Comparison of ENCODE assay signal across 8 mouse cellular contexts in the genomic region with DNA sequence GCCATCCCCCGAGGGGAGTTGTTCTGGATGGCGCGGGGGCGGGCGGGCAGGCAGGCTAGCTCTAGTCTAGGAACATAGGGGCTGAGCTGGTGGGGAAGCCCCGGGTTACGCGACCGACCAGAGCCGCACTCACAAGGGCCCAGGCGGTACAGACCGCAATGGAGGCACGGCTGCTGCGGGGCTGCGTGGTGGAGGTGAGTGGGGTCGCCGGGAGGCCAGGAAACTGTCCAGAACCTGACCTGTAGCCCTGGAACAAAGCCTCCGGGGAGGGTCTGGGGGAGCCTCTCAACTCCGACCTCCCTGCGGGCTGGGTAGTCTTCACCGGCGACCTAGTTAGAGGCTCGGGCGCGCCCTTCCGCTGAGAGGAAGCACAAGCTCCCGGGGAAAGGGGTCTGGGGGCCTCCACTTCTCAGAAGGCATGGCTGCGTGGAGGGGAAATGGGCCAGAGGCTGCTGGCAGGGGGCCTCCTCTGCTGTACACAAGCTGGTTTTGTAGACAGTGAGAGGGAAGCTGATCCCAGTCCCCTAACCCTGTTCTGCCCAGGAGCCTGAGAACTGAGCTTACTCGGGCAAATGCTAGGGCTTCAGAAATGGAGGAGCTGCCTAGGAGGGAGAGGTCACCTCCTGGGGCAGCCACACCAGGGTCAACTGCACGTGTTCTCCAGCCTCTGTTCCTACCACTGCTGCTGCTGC. TPM values are rescaled to one million over a fixed set of nuclear protein-coding genes. Genes with fewer than 3 reads are reported as not detected.
DNase-seq lines count a peak whose midpoint lies in the region; ATAC-seq and TF ChIP-seq lines count a peak whose summit lies in the region.

A gene (plus strand): TSS at position 14 of the 692 bp plus-strand sequence.

- TF ChIP-seq CTCF in gastrocnemius, adult 2 months (IDR thresholded peaks at IDR 0.05): no peak

- H3K27ac ChIP-seq in gastrocnemius, adult 2 months: no peak within 1 kb of the TSS
- no peak within 1 kb of the TSS for H3K27ac ChIP-seq in liver, embryonic 16.5 days (ENCODE audit: low read length)

- peak; percentile 52 to 61; a peak in 2 of 4 replicates for ATAC-seq in hematopoietic stem cell, adult 5-6 weeks (replicated peaks in 1 of 2; ENCODE audit: insufficient read depth in 1 of 2, low FRiP score in 2 of 2, low TSS enrichment in 1 of 2, low read depth in 1 of 2, poor library complexity in 2 of 2, severe bottlenecking in 2 of 2)
- no peak for ATAC-seq in liver, embryonic 16.5 days (ENCODE audit: low read depth)
- ATAC-seq in erythroblast, adult 5-6 weeks (replicated peaks; ENCODE audit: low FRiP score, poor library complexity, severe bottlenecking): no peak

- WGBS in liver, embryonic 16.5 days (ENCODE audit: insufficient replicate concordance): 3% methylated on average over 30 of the region's 30 CpGs

- peaks cover 69% of the 10 kb centered on the region for H3K27me3 ChIP-seq in liver, embryonic 16.5 days (ENCODE audit: control insufficient read depth, insufficient read depth, low read depth, low read length)

- peaks cover 3% of the 10 kb centered on the region for H3K36me3 ChIP-seq in liver, embryonic 16.5 days (ENCODE audit: control insufficient read depth, insufficient read depth)

- 0 out of 2 replicates have a peak within 1 kb of the TSS, but pooled peaks have one; percentile 5 for H3K4me3 ChIP-seq in gastrocnemius, adult 2 months
- H3K4me3 ChIP-seq in liver, embryonic 16.5 days (ENCODE audit: low read depth, low read length): no peak within 1 kb of the TSS

- H3K9me3 ChIP-seq in liver, embryonic 16.5 days (replicated peaks; ENCODE audit: control insufficient read depth, low read length): no peaks in the 10 kb centered on the region

- H3K4me1 ChIP-seq in liver, embryonic 16.5 days (ENCODE audit: control insufficient read depth, low read depth, low read length): peaks cover 15% of the 10 kb centered on the region

- H3K4me2 ChIP-seq in liver, embryonic 16.5 days (ENCODE audit: low read depth, low read length): peak within 1 kb of the TSS; percentile 24

- intact Hi-C loops in gastrocnemius, adult 2 months (cut with DNase I): no loop called here

- no peak for DNase-seq in gastrocnemius, adult 2 months
- no peak for DNase-seq in gastrocnemius, postnatal 10 days
- DNase-seq in CD4-positive, CD25-positive, alpha-beta regulatory T cell, adult 2 months (ENCODE audit: low read depth, low spot score): peak; percentile 74
- DNase-seq in thymus, postnatal 0 days (ENCODE audit: low spot score): peak; percentile 80
- DNase-seq in spleen, postnatal 14 days (ENCODE audit: low spot score in 2 of 2): no peak

- H3K9ac ChIP-seq in liver, embryonic 16.5 days (ENCODE audit: low read depth, low read length): 0 out of 2 replicates have a peak within 1 kb of the TSS, but pooled peaks have one; percentile 13

RNA-seq across cellular contexts. Expression of the gene that starts here (rescaled TPM):
- total RNA-seq in gastrocnemius, adult 2 months (2021): 1 to 10 TPM in 1 of 2 experiments, under 1 TPM in 1; 0.38 to 2.0 TPM
- 1 to 10 TPM in 1 of 2 experiments, under 1 TPM in 1; 0.82 to 2.9 TPM for total RNA-seq in gastrocnemius, postnatal 10 days (2021)
- 0.69 and 1.1 TPM in 2 replicates for total RNA-seq in hematopoietic stem cell, adult 5-6 weeks (2017)
- polyA plus RNA-seq in liver, embryonic 16.5 days (2015; fragmentation: Nextera tagmentation; extraction: Ambion mirVana): 0.12 and 0.25 TPM in 2 replicates
- polyA plus RNA-seq in thymus, postnatal 0 days (2015; fragmentation: Nextera tagmentation; extraction: Ambion mirVana): 37.7 and 44.1 TPM in 2 replicates
- not detected in 2 replicates for total RNA-seq in erythroblast, adult 5-6 weeks (2015; ENCODE audit: low replicate concordance)
- not detected in 2 replicates for total RNA-seq in erythroblast, adult 5-6 weeks (2017; ENCODE audit: low replicate concordance)

Comparison
In these comparisons a context has a peak if more than half of its experiments do, and no peak if none do; other contexts are left out.
1. RNA of the gene that starts here (polyA plus RNA-seq): 37.7 to 44.1 TPM in thymus, postnatal 0 days; 0.12 to 0.25 TPM in liver, embryonic 16.5 days; every median in the first group is over 10 times any median in the second.
2. DNase-seq: peak in CD4-positive, CD25-positive, alpha-beta regulatory T cell, adult 2 months (single experiment) and thymus, postnatal 0 days (single experiment); none in gastrocnemius, adult 2 months (single experiment), gastrocnemius, postnatal 10 days (single experiment) and spleen, postnatal 14 days (0 of 2).
3. ATAC-seq: peak in hematopoietic stem cell, adult 5-6 weeks (2 of 2); none in liver, embryonic 16.5 days (single experiment) and erythroblast, adult 5-6 weeks (single experiment).